Mouse (Mus musculus) lung, embryonic 14.5 days (tissue): ENCODE data around the gene Mybph. TPM values are rescaled to one million over a fixed set of nuclear protein-coding genes. Genes with fewer than 3 reads are reported as not detected.
"Not testable (repeated sequence)": the region's sequence is repeated elsewhere in the genome, so short reads cannot be mapped to it uniquely, and the experiment has no call there.

ENCODE experiments used
- ATAC-seq: fragments of 200-750 bp; cut with Nextera tagmentation; 2 replicates; pipeline ENCODE4 v1.8.0; 2017; ENCODE audit warnings: mild to moderate bottlenecking, moderate TSS enrichment, moderate library complexity; ENCODE audit not compliant: insufficient read depth
- DNase-seq: peaks from one replicate; pipeline ENCODE4 v3.0.0-alpha.2; 2015
- H3K27ac ChIP-seq: fragments of 300-500 bp; sonication (generic); 2 replicates; pipeline ENCODE4 v1.5.1; 2014; ENCODE audit warnings: low read depth, mild to moderate bottlenecking, moderate library complexity
- H3K27me3 ChIP-seq: fragments of 300-500 bp; sonication (generic); 2 replicates; pipeline ENCODE4 v1.6.1; 2014; ENCODE audit warnings: low read length, control low read depth; ENCODE audit not compliant: insufficient read depth
- H3K36me3 ChIP-seq: fragments of 300-500 bp; sonication (generic); 2 replicates; pipeline ENCODE4 v1.6.1; 2014; ENCODE audit warnings: control low read depth; ENCODE audit not compliant: insufficient read depth
- H3K4me1 ChIP-seq: fragments of 300-500 bp; sonication (generic); 2 replicates; pipeline ENCODE4 v1.6.1; 2014; ENCODE audit warnings: antibody characterized with exemption, control low read depth; ENCODE audit not compliant: insufficient read depth
- H3K4me2 ChIP-seq: fragments of 300-500 bp; sonication (generic); 2 replicates; pipeline ENCODE4 v1.6.1; 2014; ENCODE audit warnings: mild to moderate bottlenecking
- H3K4me3 ChIP-seq: fragments of 300-500 bp; sonication (generic); 2 replicates; pipeline ENCODE4 v1.5.1; 2014; ENCODE audit warnings: low read depth, low read length
- H3K9ac ChIP-seq: fragments of 300-500 bp; sonication (generic); 2 replicates; pipeline ENCODE4 v1.6.1; 2014
- H3K9me3 ChIP-seq: fragments of 300-500 bp; sonication (generic); 2 replicates; pipeline ENCODE4 v1.6.1; 2016; ENCODE audit warnings: low read depth, low read length, control low read depth
- CTCF ChIP-seq: IDR thresholded peaks from 2 replicates; pipeline ENCODE4 v1.5.1; 2016; ENCODE audit warnings: antibody characterized with exemption, low read depth
- WGBS: fragments of 180-500 bp; shearing (Covaris S2); extraction: QIAGEN DNeasy Blood & Tissue Kit; methylation state at CpG from one replicate; pipeline ENCODE4 v1.1.7; 2014; 5-methylcytosine and 5-hydroxymethylcytosine counted together
- polyA plus RNA-seq: library from polyadenylated mRNA; unstranded; fragments of >200 nt; fragmentation: Nextera tagmentation; extraction: Ambion mirVana; gene quantifications from 2 replicates; pipeline ENCODE4 v1.2.1, GENCODE M21; 2014

Mybph gene
- polyA plus RNA-seq, 1 experiment from 2014 or later: not detected

GRCm38 (mm10) chr1:134240701-134241100 lies 47.5 kb downstream of the Mybph start:
- ATAC-seq (no peak), DNase-seq (no peak)
- Histone ChIP-seq H3K4me1 (peaks cover 8% of the 10 kb centered on the region), H3K27ac (no peak overlapping the region), H3K4me3 (no peak overlapping the region), H3K4me2 (no peak overlapping the region), H3K9me3 (no peaks in the 10 kb centered on the region), H3K27me3 (peaks cover 18% of the 10 kb centered on the region), H3K9ac (no peak overlapping the region), H3K36me3 (no peaks in the 10 kb centered on the region)
- WGBS: 82% methylated on average over 9 of the region's 9 CpGs
- TF ChIP-seq CTCF: no peak

- no peak overlapping the region for H3K4me2 ChIP-seq
- peaks cover 12% of the 10 kb centered on the region for H3K27me3 ChIP-seq
- H3K9me3 ChIP-seq: no peaks in the 10 kb centered on the region
- 49% methylated on average over 8 of the region's 8 CpGs for WGBS
- H3K9ac ChIP-seq: no peak overlapping the region
- H3K4me1 ChIP-seq: peaks cover 8% of the 10 kb centered on the region
- no peak overlapping the region for H3K27ac ChIP-seq
- TF ChIP-seq CTCF: no peak
- H3K36me3 ChIP-seq: no peaks in the 10 kb centered on the region
- no peak overlapping the region for H3K4me3 ChIP-seq
- ATAC-seq (no peak), DNase-seq (no peak)
Measured at GRCm38 (mm10) chr1:134241298-134241697, 48.0 kb downstream of the Mybph start.

GRCm38 (mm10) chr1:134242286-134242685 lies 49.0 kb downstream of the Mybph start:
- no peak for DNase-seq
- H3K4me3 ChIP-seq: no peak overlapping the region
- WGBS: 60% methylated on average over 2 of the region's 2 CpGs

GRCm38 (mm10) chr1:134243505-134243904 lies 50.3 kb downstream of the Mybph start:
- WGBS: 70% methylated on average over 6 of the region's 6 CpGs
- no peaks in the 10 kb centered on the region for H3K36me3 ChIP-seq
- ATAC-seq (0 out of 2 replicates have a peak, but pooled peaks have one; percentile 10), DNase-seq (peak; percentile 28)
- H3K4me2 ChIP-seq: no peak overlapping the region; the same call in 1 of the 2 replicates
- TF ChIP-seq CTCF: no peak
- H3K27me3 ChIP-seq: no peaks in the 10 kb centered on the region
- no peak overlapping the region for H3K27ac ChIP-seq
- H3K4me3 ChIP-seq: peak overlapping the region; percentile 15; the same call in 1 of the 2 replicates
- no peaks in the 10 kb centered on the region for H3K9me3 ChIP-seq
- peaks cover 8% of the 10 kb centered on the region for H3K4me1 ChIP-seq
- no peak overlapping the region for H3K9ac ChIP-seq

More at GRCm38 (mm10) chr1:134242286-134242685, 49.0 kb downstream of the Mybph start:
- no peak for TF ChIP-seq CTCF
- H3K4me1 ChIP-seq: peaks cover 8% of the 10 kb centered on the region
- no peak overlapping the region for H3K4me2 ChIP-seq
- H3K9ac ChIP-seq: no peak overlapping the region
- H3K27me3 ChIP-seq: 0 out of 2 replicates have a peak, but pooled peaks cover 4% of the 10 kb centered on the region
- no peak for ATAC-seq
- no peaks in the 10 kb centered on the region for H3K36me3 ChIP-seq
- H3K9me3 ChIP-seq: no peaks in the 10 kb centered on the region
- H3K27ac ChIP-seq: no peak overlapping the region

GRCm38 (mm10) chr1:134243948-134244914 lies 51.0 kb downstream of the Mybph start:
- peak overlapping the region; percentile 15; the same call in 1 of the 2 replicates for H3K4me3 ChIP-seq
- H3K27ac ChIP-seq: no peak overlapping the region
- ATAC-seq: peak; percentile 91
- no peaks in the 10 kb centered on the region for H3K9me3 ChIP-seq
- peak; percentile 98 for TF ChIP-seq CTCF
- H3K27me3 ChIP-seq: no peaks in the 10 kb centered on the region
- peak; percentile 92 for DNase-seq
- peaks cover 8% of the 10 kb centered on the region for H3K4me1 ChIP-seq
- 19% methylated on average over 35 of the region's 35 CpGs for WGBS
- peak overlapping the region; percentile 42; the same call in 1 of the 2 replicates for H3K9ac ChIP-seq
- peak overlapping the region; percentile 55 for H3K4me2 ChIP-seq
- no peaks in the 10 kb centered on the region for H3K36me3 ChIP-seq

GRCm38 (mm10) chr1:134245004-134245717 lies 51.9 kb downstream of the Mybph start:
- TF ChIP-seq CTCF: no peak
- no peaks in the 10 kb centered on the region for H3K9me3 ChIP-seq
- no peaks in the 10 kb centered on the region for H3K36me3 ChIP-seq
- DNase-seq (no peak), ATAC-seq (no peak)
- H3K4me1 ChIP-seq: peaks cover 8% of the 10 kb centered on the region
- WGBS: 71% methylated on average over 14 of the region's 14 CpGs
- no peak overlapping the region for H3K27ac ChIP-seq
- no peak overlapping the region for H3K4me2 ChIP-seq
- no peak overlapping the region for H3K4me3 ChIP-seq
- no peak overlapping the region for H3K9ac ChIP-seq
- H3K27me3 ChIP-seq: no peaks in the 10 kb centered on the region

GRCm38 (mm10) chr1:134246590-134246989 lies 53.3 kb downstream of the Mybph start:
- no peak overlapping the region for H3K27ac ChIP-seq
- no peak overlapping the region for H3K4me2 ChIP-seq
- no peaks in the 10 kb centered on the region for H3K9me3 ChIP-seq
- H3K36me3 ChIP-seq: no peaks in the 10 kb centered on the region
- WGBS: 48% methylated on average over 4 of the region's 4 CpGs
- H3K4me3 ChIP-seq: no peak overlapping the region
- DNase-seq (no peak), ATAC-seq (no peak)
- H3K27me3 ChIP-seq: no peaks in the 10 kb centered on the region
- TF ChIP-seq CTCF: no peak
- H3K9ac ChIP-seq: no peak overlapping the region
- H3K4me1 ChIP-seq: peaks cover 8% of the 10 kb centered on the region

GRCm38 (mm10) chr1:134249681-134250080 lies 56.4 kb downstream of the Mybph start:
- 36% methylated on average over 1 of the region's 1 CpGs for WGBS

More at GRCm38 (mm10) chr1:134249681-134250080, 56.4 kb downstream of the Mybph start:
- H3K9me3 ChIP-seq, H3K4me3 ChIP-seq, ATAC-seq, H3K27me3 ChIP-seq, H3K4me1 ChIP-seq, H3K36me3 ChIP-seq, H3K9ac ChIP-seq, H3K27ac ChIP-seq, H3K4me2 ChIP-seq: not testable (repeated sequence)
- DNase-seq: peak; percentile 62
